Mouse (Mus musculus): ENCODE measurements at regions not wholly inside any gene's neighbourhood (a gene's known extent, or its start where the extent isn't known, plus 50 kb on each side); places are given as distances from the start of the nearest gene placed in this dataset.

DNA sequence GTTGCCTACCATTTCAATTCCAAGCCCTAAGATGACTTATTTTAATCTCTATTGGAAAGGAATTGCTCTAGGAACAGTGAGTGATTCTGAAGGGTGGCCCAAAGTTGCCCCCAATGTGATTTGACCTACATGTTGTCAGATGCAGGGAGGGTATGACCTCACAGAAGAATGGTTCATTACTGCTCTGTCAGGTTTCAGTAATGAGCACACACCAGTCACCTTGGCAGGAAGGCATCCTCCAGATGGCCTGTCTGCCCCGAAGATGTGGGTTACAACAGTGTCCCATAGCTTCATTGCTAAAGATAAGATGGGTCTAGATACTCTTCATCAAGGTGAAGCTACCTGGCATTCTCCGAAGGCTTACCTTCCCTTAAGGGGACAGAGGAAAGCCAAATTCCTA lies 137.1 kb downstream of the Ttc8 start:
- no peak for TF ChIP-seq POLR2A (IDR thresholded peaks at IDR 0.05; ENCODE audit: insufficient read depth, low read depth, low read length)
- TF ChIP-seq EP300 (IDR thresholded peaks at IDR 0.05; ENCODE audit: insufficient read depth, low read depth, low read length): no peak
- no peak for TF ChIP-seq CTCF (IDR thresholded peaks at IDR 0.05)

All from heart, adult 2 months (tissue).